Comparison of ENCODE assay signal across 23 mouse cellular contexts in genomic region chr5:66302085-66302815, GRCm38 (mm10). TPM values are rescaled to one million over a fixed set of nuclear protein-coding genes. Genes with fewer than 3 reads are reported as not detected.
DNase-seq lines count a peak whose midpoint lies in the region; ATAC-seq and TF ChIP-seq lines count a peak whose summit lies in the region.
"Had no signal": no experiment of that assay in that cellular context is flagged by ENCODE, and none has a peak within 500 bp of the region (broad histone marks: within the 10 kb centered on the region; RNA-seq: fewer than 3 reads in every experiment).

No protein-coding gene starts in this region.

- no peaks in the 10 kb centered on the region for H3K27me3 ChIP-seq in forebrain, embryonic 11.5 days (ENCODE audit: control insufficient read depth, insufficient read depth, low read length)
- H3K27me3 ChIP-seq in forebrain, embryonic 13.5 days = no peaks in the 10 kb centered on the region
- H3K27me3 ChIP-seq: forebrain, embryonic 15.5 days; heart, embryonic 12.5 days; heart, embryonic 15.5 days had no signal

- no peak overlapping the region for H3K9ac ChIP-seq in forebrain, embryonic 11.5 days (ENCODE audit: low read length)
- H3K9ac ChIP-seq in forebrain, embryonic 13.5 days = no peak overlapping the region
- H3K9ac ChIP-seq: forebrain, embryonic 15.5 days; heart, embryonic 12.5 days; heart, embryonic 15.5 days; hindbrain, embryonic 14.5 days had no signal

- H3K36me3 ChIP-seq in forebrain, embryonic 11.5 days (ENCODE audit: control insufficient read depth, insufficient read depth, low read length) = no peaks in the 10 kb centered on the region
- H3K36me3 ChIP-seq in forebrain, embryonic 13.5 days (ENCODE audit: poor library complexity, severe bottlenecking) = peaks cover 27% of the 10 kb centered on the region

- ATAC-seq in forebrain, embryonic 11.5 days (replicated peaks; ENCODE audit: low FRiP score) = no peak
- no peak for ATAC-seq in forebrain, embryonic 13.5 days
- ATAC-seq in megakaryocyte-erythroid progenitor cell, adult 5-6 weeks (replicated peaks; ENCODE audit: low FRiP score, low TSS enrichment, poor library complexity, severe bottlenecking) = no peak
- ATAC-seq: forebrain, embryonic 15.5 days had no signal

- no peaks in the 10 kb centered on the region for H3K9me3 ChIP-seq in forebrain, embryonic 11.5 days (ENCODE audit: control insufficient read depth, low read length)
- no peaks in the 10 kb centered on the region for H3K9me3 ChIP-seq in forebrain, embryonic 13.5 days (replicated peaks)
- H3K9me3 ChIP-seq: forebrain, embryonic 10.5 days; forebrain, embryonic 15.5 days; heart, embryonic 12.5 days; heart, embryonic 15.5 days had no signal

- DNase-seq in forebrain, embryonic 11.5 days (ENCODE audit: low spot score) = peak; percentile 41
- no peak for DNase-seq in layer of hippocampus, adult 2 months (ENCODE audit: low spot score in 2 of 2)
- DNase-seq in layer of hippocampus, adult 9-11 months = no peak
- peak; percentile 11 for DNase-seq in lung, postnatal 25 days (ENCODE audit: low spot score)
- DNase-seq in lung, postnatal 14 days = no peak
- DNase-seq: adrenal gland, postnatal 10 days; adrenal gland, postnatal 36 days; cerebellum, adult 18-20 months; cerebellum, adult 9-10 months; cerebellum, postnatal 14 days; gastrocnemius, postnatal 25 days; heart, adult 2 months; heart, postnatal 10 days; heart, postnatal 4 days had no signal

- no peak overlapping the region for H3K27ac ChIP-seq in forebrain, embryonic 11.5 days (ENCODE audit: low read depth, low read length)
- no peak overlapping the region for H3K27ac ChIP-seq in forebrain, embryonic 13.5 days
- H3K27ac ChIP-seq in layer of hippocampus, adult 2 months = peak overlapping the region; percentile 77
- H3K27ac ChIP-seq: forebrain, embryonic 10.5 days; forebrain, embryonic 15.5 days; heart, adult 2 months; heart, embryonic 15.5 days; hindbrain, embryonic 14.5 days; hindbrain, postnatal 0 days had no signal

- H3K4me2 ChIP-seq in forebrain, embryonic 11.5 days (ENCODE audit: low read depth, low read length, severe bottlenecking) = no peak overlapping the region
- H3K4me2 ChIP-seq in forebrain, embryonic 13.5 days = no peak overlapping the region
- H3K4me2 ChIP-seq: forebrain, embryonic 15.5 days; heart, embryonic 12.5 days; heart, embryonic 15.5 days; hindbrain, embryonic 14.5 days had no signal

- TF ChIP-seq CTCF in layer of hippocampus, adult 2 months (conservative IDR thresholded peaks at IDR 0.05) = no peak

- WGBS in forebrain, embryonic 11.5 days = 93% methylated on average over 21 of the region's 21 CpGs
- WGBS in forebrain, embryonic 13.5 days = 92% methylated on average over 21 of the region's 21 CpGs

- H3K4me1 ChIP-seq in forebrain, embryonic 11.5 days (replicated peaks; ENCODE audit: control insufficient read depth, insufficient read depth, low read length) = no peaks in the 10 kb centered on the region
- H3K4me1 ChIP-seq in forebrain, embryonic 13.5 days = peaks cover 22% of the 10 kb centered on the region
- H3K4me1 ChIP-seq: forebrain, embryonic 10.5 days; heart, embryonic 15.5 days had no signal

- H3K4me3 ChIP-seq in forebrain, embryonic 11.5 days (ENCODE audit: low read depth, low read length) = no peak overlapping the region
- no peak overlapping the region for H3K4me3 ChIP-seq in forebrain, embryonic 13.5 days
- H3K4me3 ChIP-seq in layer of hippocampus, adult 2 months = no peak overlapping the region
- H3K4me3 ChIP-seq: forebrain, embryonic 10.5 days; forebrain, embryonic 15.5 days; heart, adult 2 months; heart, embryonic 12.5 days; heart, embryonic 15.5 days had no signal

RNA-seq across cellular contexts. Expression of gene Nsun7, which starts 42.6 kb away (rescaled TPM):
- polyA plus RNA-seq in forebrain, embryonic 11.5 days (2014; fragmentation: Nextera tagmentation; extraction: Ambion mirVana) = 0.79 and 1.1 TPM in 2 replicates
- 1.5 and 1.9 TPM in 2 replicates for polyA plus RNA-seq in forebrain, embryonic 13.5 days (2015; fragmentation: Nextera tagmentation; extraction: Ambion mirVana)
- 10 to 100 TPM; 12.6 to 14.6 TPM for total RNA-seq in layer of hippocampus, adult 2 months (2021)
- total RNA-seq in megakaryocyte-erythroid progenitor cell, adult 5-6 weeks (2014; fragmentation: Nextera tagmentation) = not detected in 2 replicates
- total RNA-seq in megakaryocyte-erythroid progenitor cell, adult 5-6 weeks (2017) = not detected in 2 replicates
- total RNA-seq: gastrocnemius, adult 8-10 months; gastrocnemius, postnatal 25 days; heart, adult 2 months had no signal

Comparison
In these comparisons a context has a peak if more than half of its experiments do, and no peak if none do; other contexts are left out.
1. DNase-seq: peak in forebrain, embryonic 11.5 days (single experiment) and lung, postnatal 25 days (single experiment); none in layer of hippocampus, adult 2 months (0 of 2), layer of hippocampus, adult 9-11 months (single experiment) and lung, postnatal 14 days (single experiment).
2. RNA of gene Nsun7, which starts 42.6 kb away (total RNA-seq): 12.6 to 14.6 TPM in layer of hippocampus, adult 2 months; not detected in megakaryocyte-erythroid progenitor cell, adult 5-6 weeks; every median in the first group is over 10 times any median in the second.